Mouse (Mus musculus): ENCODE data around the gene Gys2.
"Not testable (repeated sequence)": the region's sequence is repeated elsewhere in the genome, so short reads cannot be mapped to it uniquely, and the experiment has no call there.

Gys2 gene

DNA sequence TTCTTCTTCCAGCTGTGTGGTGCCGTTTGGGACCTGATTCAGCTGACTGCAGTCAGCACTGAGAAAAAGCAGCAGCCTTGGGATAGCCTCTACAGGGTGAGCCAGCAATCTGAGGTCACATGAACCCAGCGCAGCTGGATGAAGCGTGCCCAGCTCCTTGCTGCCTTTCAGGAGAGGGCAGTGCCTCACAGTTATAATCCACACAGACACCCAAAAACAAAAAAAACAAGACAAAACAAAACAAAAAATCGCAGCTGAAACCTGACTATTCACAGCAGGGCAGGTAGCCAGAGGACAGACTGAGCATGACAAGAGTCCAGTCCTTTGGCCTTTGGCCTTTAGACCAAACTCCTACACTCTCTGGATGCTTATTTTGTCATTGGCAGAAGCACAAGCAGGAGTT lies at the start of gene Gys2:
Gene Gys2, minus strand, starts transcription at position 309 of the 403 bp plus-strand sequence.
- no peak for DNase-seq (ENCODE audit: low spot score)

DNA sequence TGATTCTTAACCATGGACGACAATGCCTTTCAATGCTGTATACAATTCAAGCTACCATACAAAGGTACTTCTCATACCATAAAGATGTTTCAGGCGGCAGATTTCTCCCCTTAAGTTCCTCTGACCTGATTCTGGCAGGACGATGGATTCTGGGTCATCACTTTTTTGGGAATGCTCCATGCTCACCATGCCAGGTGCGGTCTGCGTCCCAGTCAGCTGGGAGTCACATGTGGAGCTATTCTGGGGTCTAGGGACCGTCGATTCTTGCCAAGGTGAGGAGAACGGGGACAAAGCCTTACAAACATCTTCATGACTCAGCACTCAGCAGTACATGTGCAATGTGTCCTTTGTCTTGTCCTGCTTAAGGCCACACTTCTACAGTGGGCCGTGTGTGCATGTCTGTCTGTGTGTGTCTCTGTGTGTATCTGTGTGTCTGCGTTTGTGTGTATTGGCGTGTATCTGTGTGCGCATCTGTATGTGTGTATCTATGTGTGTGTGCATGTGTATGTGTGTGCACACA lies 48.7 kb upstream of the Gys2 start:
- no peak for DNase-seq (ENCODE audit: low spot score)

DNA sequence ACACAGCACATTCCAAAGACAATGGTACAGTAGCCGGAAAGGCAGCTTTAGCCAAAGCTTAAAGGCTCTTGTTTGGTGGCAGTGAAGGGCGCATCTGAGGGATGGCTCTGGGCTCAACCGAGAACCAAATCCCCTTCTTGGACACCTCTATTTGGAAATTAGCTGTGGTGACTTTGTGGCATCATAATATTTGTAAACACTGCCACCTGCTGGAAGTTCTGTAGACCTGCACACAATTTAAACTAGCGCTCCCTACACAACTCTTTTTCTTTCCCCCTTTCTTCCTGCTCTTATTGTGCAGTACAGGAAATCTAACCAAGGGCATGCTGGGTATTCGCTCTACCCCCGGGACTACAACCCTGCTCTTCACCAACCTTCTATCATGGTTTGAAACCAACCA lies 46.2 kb upstream of the Gys2 start:
- DNase-seq (ENCODE audit: low spot score), result peak; percentile 83

DNA sequence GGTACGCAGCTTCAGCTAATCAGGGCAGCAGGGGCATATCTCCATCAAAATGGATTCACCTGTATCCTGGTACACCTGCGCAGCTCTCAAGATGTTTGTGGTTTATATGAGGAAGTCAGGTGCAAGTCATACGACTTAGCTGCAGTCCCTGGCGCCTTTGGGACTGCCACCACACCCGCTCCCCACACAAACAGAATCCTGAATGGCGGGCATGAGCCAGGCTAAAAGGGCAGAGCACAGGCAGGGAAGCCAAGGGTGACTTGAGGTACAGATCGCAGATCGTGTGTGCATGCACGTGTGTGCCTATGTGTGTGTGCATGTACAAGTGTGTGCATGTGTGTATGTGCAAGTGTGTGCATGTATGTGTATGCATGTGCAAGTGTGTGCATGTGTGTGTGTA lies 42.5 kb upstream of the Gys2 start:
- DNase-seq (ENCODE audit: low spot score), result not testable (repeated sequence)

DNA sequence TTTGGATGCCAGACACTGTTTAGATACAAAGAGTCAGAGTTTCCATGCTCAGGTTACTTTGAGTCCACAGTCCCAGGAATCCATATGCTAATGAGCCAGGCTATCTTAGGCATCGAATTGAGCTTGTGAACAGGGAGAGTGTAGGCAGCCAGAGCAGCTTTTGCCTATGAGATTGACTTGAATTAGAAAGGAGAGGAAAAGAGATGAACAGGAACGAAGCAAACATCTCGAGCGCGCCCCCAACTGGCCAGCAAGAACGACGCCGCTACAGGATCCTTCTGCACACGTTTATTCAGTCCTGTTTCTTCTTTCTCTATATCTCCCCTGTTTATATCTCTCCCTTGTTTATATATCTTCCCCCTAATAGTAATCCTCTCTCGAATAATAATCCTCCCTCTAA lies 42.0 kb upstream of the Gys2 start:
- peak; percentile 63 for DNase-seq (ENCODE audit: low spot score)

DNA sequence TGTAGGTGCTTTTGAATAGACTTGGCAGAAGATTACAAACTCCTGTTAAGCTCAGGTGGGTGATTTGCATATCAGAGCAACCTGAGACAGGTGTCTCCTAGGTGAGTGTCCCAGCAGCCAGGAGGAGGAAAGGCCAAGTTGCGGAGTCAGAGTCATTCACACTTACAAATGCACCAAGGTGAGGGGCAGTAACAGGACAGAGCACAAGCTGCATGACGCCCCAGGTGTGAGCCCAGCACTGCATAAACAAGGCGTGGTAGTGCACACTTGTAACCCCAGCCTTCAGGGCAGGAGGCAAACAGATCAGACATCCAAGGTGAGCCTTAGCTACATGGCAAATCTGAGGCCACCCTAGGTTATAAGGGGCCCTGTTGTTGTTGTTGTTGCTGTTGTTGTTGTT lies 40.0 kb upstream of the Gys2 start:
- no peak for DNase-seq (ENCODE audit: low spot score)

DNA sequence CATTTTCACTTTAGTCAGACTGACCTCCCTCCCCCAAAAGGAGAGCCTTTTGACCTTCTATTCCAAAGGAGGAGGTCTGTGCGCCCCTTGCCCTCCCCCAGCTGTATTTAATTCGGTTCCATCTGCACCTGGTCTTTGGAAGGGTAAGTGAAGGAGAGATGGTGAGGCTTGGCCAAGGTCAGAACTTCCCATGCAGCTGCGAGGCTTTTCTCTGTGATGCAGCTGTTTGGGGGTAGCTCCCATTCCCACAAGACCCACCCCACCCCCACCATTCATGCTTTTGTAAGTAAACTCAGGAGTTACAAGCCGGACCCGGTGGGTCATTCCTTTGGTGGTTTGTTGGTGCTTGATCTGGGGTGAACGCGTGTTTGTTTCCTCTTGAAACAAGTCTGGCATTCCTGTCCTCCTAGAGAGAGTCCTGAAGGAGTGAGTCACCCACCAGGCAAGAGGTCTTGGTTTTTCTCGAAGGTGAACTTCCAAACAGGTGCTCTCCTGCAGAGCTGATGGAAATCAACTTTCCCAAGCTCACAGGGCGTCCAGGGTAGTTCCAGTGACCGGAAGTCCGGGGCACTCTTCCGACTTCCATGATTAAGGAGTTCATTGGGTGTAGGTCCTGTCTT lies 38.7 kb upstream of the Gys2 start:
- DNase-seq (ENCODE audit: low spot score), result peak; percentile 38

DNA sequence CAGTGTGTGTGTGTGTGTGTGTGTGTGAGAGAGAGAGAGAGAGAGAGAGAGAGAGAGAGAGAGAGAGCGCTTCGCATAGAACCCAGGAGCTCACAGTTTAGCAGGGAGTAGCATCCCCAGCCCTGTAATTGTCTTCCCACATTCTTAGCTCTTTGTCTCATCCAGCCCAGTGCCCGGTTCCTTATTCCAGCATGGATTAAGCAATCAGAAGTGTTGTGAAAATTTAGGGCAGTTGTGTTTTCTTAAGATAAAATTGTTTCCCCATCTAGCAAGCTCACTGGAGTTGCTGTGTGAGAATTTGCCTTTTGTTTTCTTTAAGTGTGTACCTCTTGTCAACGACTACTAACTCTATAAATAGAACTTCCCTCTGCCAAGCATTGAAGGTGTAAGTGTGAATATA lies 35.8 kb upstream of the Gys2 start:
- DNase-seq (ENCODE audit: low spot score), result peak; percentile 27

DNA sequence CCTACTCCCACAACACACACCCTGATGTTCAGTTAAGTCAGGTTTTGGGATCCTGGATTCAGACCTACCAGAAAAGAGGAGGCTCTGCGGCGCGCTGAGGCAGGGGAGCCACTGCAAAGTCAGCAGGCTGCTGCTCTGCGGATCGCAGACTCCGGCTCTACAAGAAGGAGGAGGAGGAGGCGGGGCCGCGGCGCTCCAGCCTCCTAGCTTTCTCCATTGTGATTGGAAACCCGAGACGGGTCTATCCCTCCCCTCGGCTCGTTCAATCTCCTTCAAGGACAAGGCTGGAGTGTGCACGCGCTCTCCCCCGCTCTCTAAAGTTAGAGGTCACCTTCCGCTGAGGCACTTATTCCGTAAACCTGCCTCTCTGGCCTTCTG lies 34.9 kb upstream of the Gys2 start, which contains the start of gene Ldhb:
Gene Ldhb, minus strand, starts transcription at position 173 of the 378 bp plus-strand sequence.
- peak; percentile 97 for DNase-seq (ENCODE audit: low spot score)

DNA sequence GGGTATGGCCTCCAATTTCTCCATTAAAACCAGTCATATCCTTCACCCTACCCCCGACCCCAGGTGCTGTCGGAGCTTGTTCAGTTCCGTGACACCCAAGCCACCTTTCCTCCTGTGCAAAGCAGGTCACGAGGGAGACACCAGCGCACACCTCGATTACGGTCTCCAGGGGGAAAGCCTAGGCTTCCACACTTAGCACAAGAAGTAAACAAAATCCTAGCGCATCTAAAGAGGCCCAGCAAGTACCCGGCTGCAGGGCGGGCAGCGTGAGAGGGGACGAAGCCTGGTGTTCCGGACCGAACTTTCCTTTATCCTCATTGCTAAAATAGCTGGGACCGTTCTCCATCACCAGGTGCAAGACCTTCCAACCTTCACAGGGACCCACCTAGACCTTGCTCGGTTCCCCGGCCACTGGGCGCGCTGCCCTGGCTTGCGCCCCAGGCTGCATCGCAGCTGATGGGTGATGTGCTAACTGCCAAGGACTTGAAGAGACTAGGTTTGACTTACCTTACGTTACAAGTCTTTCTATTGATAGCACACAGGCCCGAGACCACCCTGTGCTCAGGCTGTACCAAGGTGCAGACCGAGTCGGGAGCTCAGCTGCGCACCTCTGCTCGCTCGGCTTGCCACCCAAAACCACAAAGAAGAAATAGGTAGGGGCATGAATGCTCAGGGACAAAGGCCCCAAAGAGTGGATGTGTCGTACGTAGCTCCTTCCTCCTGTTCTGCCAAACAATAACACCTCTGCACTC lies 34.3 kb upstream of the Gys2 start:
- DNase-seq (ENCODE audit: low spot score), result peak; percentile 43

DNA sequence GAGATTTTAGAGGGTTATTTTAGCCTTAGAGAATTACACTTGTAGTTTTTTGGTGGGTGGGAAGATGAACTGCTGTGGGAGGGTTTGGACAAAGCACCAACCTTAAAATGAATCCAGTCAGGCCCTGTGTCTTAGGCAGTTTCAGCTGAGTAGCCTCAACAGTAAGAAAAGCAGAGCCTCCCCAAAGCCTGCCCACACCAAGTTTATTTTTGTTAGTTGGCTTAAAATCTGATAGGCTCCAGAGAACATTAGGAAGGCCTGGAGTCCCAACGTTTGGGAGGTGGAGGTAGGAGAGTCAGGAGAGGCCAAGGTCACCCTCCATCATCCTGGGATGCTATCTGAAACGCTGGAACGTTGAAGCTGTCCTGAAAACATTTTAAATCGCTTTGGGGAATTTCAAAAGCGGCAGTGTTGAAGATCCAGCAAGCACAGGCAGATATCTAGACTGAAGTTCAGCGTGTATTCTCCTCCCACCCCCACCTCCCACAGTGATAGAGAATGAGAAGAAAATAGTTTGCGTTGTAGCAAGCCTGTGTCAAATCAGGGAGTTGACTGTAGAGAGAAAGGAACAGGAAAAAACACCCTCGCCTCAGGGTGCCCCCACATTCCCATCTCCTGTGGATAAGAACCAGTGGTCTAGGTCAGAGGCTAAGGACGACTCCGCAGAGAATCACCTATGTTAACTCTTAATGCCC lies 33.6 kb upstream of the Gys2 start:
- DNase-seq (ENCODE audit: low spot score), result peak; percentile 31

DNA sequence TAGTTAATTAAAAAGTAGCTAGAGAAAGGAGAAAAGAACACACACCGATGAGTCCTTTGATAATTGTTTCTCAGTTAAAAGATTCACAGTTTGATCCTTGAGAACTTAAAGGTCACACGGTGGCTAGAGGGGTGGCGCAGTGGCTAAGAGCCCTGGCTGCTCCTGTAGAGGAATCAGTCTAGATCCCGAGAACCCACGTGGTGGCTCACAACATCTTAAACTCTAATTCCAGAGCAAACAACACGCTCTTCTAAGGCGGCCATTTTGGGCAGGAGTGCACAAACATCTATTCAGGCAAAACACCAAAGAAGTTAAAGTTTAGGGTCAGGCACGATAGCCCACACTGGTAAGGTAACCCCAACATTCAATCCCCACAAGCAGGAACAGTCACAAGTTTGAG lies 30.7 kb upstream of the Gys2 start:
- DNase-seq (ENCODE audit: low spot score), result no peak

DNA sequence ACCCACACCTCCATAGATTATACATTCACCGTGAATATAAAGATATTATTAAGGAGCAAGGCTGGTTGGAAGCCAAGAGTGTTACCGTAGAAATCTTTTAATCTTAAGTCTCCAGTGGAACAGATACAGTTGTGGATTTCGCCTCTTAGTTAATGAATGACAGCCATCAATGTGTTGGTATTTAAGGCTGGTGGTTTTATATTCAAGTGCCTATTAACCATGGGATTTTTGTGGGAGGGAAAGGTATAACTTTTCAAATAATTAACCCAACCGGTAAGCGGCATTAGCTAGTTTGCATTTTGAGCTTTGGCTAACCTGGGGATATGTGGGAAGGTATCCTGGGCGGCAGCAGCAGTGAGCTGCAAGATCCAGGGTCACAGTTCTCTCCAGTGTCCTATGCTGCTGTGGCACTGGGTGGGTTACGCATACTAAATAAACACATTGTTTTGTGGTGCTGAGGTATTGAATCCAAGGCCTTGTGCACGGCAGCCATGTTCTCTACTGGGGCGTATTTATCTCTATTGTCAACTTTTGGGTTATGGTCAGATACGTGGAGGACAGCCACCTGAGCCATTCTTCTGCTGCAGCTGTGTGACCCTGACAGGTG lies 29.7 kb upstream of the Gys2 start:
- no peak for DNase-seq (ENCODE audit: low spot score)

DNA sequence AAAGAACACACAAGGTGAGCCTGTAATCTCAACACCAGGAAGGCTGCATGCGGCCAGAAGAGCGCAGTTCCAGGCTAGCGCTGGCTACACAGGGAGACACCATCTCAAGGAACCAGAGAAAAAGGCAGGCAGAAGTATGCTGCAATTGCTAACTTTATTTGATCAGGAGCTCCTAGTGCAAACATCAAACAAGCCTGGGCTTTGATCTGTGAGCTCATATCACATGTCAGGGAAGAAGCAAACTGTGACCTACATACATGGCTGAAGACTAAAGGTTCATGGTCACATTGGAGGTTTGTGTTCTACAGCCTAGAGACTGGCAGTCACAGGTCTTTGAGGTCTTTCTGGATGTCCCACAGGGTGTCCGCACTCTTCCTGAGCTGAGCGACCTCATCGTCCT lies 17.2 kb upstream of the Gys2 start:
- DNase-seq (ENCODE audit: low spot score), result not testable (repeated sequence)

DNA sequence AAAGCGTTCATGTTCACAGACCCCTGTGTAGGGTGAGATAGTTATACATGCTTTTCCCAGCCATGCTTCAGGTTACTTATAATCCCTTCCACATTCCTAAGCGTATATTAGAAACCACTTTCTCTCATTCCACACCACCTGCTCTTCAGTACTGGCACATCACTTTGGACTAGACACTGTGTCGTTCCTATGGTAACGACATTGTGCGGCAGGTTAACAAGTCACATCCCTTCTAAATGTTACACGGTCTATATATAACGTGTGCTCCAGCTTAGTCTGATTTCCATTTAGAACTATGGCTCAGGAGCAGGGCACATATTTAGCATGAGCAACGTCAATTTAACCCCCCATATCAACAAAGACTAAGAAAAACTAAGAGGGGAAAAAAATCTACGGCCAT lies 14.7 kb upstream of the Gys2 start:
- DNase-seq (ENCODE audit: low spot score), result no peak

DNA sequence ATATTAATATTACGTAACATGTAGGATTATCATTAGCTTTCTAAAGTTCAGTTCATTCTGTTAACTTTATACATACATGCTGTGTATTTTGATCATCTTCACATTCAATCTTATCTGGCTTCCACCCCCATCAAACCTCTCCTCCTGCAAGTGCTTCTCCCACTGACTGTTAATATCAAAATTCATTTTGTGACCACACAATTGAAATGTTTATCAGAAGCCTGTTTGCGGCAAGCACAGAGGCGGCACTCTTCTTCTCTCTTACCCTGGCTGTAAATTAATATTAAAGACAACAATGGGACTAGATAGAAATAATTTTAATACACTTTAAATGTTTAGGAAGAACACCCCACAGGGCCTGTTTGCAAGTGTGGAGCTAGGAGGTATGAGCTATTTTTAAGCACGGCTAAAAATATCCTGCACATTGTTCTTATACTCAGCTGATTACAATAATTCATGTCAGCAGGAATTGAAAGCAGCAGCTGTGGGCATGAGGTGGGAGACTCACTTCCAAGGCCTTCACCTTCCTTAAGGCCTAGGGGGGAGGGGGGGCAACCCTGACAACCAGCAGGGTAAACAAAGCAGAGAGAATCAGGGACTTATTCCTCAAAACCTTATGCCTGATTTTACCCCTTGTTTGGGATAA lies 12.7 kb upstream of the Gys2 start:
- no peak for DNase-seq (ENCODE audit: low spot score)

DNA sequence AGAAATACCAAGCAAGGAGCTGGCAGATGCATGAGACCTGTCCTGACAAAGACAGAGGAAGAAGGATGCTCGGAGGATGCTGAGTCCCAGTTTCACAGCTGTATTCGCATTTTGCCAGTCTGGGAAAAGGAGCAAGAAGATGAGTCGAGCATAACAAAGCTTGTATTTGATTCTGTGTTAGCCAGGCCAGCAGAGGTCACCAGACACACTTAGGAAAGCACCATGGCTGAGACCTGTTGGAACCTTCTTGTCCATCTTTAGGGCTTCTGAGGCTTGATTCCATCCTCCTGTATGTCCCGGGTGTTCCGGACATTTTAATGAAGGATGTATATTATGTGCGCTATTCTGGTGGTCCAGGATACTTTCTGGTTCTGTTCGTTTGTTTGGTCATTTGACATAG lies 4.3 kb upstream of the Gys2 start:
- DNase-seq (ENCODE audit: low spot score), result peak; percentile 10

DNA sequence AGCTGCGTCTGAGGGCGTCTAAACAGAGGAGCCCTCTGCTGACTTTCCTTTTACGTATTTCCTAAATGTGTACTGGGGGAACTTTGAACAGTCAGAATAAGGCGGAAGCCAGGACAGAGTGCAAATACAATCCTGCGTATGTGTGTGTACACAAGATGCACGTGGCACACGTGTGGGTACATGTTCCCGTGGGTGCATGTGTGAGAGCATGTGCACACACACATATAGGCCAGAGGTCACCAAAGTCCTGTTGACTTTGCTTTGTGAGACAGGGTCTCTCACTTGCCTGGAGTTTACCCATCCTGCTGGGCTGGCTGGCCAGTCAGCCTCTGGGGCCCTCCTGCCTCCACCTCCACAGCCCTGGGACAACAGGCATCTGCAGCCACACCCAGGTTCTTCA lies 1.8 kb downstream of the Gys2 start:
- DNase-seq (ENCODE audit: low spot score), result no peak

DNA sequence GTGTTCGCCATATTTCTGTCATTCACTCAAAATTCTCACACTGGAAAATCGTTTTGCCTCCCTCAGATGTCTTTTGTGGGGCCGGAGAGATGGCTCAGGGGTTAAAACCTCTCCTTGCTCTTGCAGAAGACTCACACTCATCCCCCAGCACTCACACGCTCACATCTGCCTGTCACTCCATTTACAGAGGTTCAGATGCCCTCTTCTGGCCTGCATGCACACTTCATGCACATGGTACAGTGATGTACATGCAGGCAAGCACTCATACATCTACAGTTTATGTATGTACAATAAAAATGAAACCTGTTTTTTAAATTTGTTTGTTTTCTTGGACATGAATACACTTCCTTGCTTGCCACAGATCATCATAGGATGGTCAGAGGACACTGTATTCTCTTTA lies 3.3 kb downstream of the Gys2 start:
- peak; percentile 36 for DNase-seq (ENCODE audit: low spot score)

DNA sequence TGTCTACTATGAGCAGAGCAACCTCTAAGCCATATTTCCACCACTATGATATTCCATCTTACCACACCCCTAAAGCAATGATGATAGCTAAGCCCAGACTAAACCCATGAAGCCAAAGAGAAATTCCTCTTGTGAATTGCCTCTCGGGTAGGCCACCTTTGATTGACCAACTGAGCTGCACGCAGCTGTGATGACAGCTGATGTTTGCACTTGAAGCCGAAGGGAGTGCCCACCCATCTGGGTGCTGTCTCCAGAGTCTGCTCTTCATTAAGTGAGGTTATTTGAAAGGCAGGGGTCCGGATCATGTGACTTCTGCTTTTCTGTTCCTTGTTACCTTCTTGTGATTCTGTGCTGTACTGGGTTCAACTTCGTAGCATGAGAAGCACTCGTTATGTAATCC lies 10.7 kb downstream of the Gys2 start:
- no peak for DNase-seq (ENCODE audit: low spot score)

DNA sequence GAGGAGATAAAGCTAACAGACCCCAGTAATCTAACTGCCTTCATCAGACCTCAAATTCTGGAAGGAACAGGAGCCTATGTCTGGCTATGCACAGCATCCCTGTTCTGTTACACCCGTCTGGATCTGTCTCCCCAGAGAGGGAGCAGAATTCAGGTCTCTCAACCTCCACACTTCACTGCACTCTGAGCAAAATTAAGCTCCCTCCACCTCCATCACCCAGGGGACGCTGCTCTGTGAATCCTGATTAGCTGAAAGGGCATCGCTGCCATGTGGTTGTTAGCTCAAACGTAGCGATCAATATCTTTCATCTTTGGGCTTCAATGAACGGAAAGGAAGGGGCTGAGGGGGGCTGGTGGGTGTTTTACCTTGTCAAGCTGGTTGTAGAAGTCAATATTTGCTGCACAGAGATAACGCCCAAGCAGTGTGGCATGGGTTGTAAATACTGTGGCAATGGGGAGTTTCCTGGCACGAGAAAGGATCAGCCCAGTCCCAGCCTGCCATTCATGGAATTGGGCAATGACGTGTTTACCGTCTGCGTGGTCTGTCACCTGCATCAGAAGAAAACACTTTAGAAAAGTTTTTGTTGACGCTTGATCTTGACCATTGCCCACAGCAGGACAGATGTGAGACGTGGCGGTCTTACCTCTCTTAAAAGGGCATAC lies 13.8 kb downstream of the Gys2 start:
- DNase-seq (ENCODE audit: low spot score), result no peak

DNA sequence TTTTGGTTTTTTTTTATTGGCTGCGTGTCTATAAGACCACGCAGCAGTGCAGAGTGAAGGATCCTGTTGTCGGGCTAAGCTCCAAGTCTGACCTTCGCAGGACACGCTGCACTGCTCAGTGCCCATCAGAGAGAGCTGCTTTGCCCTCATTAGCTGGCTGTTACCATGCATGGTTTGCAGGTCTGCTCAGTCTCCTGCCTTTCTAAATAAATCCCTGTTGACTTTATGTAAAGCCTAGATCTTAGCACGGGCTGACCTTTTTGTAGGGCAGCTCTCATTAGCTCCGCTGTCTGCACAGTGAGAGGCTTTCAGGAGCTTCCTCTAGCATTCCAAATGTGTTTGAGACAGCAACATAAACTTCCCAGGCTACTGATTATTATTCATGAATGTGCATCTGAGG lies 14.9 kb downstream of the Gys2 start:
- DNase-seq (ENCODE audit: low spot score), result peak; percentile 30

Data from embryo, embryonic 10.5 days (tissue).